ENCODE assay signal across 8 mouse cellular contexts in the genomic region with DNA sequence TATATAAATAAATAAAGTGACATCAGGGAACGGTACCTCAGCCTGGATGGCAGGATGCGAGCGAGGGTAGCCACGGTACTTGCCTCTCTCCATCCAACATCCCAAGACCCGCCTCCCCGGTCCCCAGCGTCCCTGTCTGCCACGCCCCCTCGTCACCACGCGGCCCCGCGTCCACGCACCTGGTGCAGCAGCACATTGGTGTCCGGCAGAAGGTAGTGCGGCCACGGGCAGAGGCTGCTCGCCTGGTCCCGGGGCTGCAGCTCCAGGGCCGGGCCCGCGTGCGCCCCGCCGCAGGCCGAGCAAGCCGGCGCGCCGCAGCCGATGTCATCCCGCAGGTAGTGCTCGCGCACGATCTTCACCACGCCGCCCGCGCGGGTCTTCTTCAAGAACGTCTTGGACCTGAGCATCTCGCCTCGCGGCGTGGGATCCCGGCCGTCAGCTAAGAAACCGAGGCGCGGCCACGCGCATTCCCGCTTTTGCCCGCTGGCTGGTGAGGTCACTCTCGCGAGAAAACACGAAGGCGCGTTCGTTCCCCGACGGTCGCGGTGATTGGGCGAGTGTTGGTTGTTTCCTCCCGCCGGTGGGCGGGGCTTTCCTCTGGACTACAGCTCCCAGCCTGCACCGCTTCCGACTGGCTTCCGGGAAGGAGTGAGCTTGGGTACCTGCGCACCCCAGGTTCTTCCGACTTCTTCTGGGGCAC. TPM values are rescaled to one million over a fixed set of nuclear protein-coding genes. Genes with fewer than 3 reads are reported as not detected.
A peak's percentile ranks its signal among the peaks of the same experiment; 100 is the strongest.
DNase-seq lines count a peak whose midpoint lies in the region; ATAC-seq and TF ChIP-seq lines count a peak whose summit lies in the region.

A gene (plus strand): TSS at position 158 of the 700 bp plus-strand sequence.
A gene (minus strand): TSS at position 504 of the 700 bp plus-strand sequence.

- H3K36me3 ChIP-seq in ES-Bruce4 (ENCODE audit: control insufficient read depth, insufficient read depth, low read length, poor library complexity, severe bottlenecking) = peaks cover 33% of the 10 kb centered on the region
- H3K36me3 ChIP-seq in forebrain, embryonic 13.5 days (ENCODE audit: poor library complexity, severe bottlenecking) = peaks cover 49% of the 10 kb centered on the region
- H3K36me3 ChIP-seq in liver, postnatal 0 days (replicated peaks; ENCODE audit: insufficient read depth, low read length) = peaks cover 31% of the 10 kb centered on the region
- peaks cover 22% of the 10 kb centered on the region for H3K36me3 ChIP-seq in neural tube, embryonic 14.5 days (ENCODE audit: control insufficient read depth, insufficient read depth, low read length)

- H3K4me3 ChIP-seq in ES-Bruce4 (ENCODE audit: low read depth, low read length) = peak within 1 kb of the TSS; percentile 88
- H3K4me3 ChIP-seq in forebrain, embryonic 13.5 days = peak within 1 kb of the TSS; percentile 97
- peak within 1 kb of the TSS; percentile 99 for H3K4me3 ChIP-seq in liver, postnatal 0 days (ENCODE audit: low read depth, low read length)
- peak within 1 kb of the TSS; percentile 97 for H3K4me3 ChIP-seq in neural tube, embryonic 14.5 days (ENCODE audit: low read depth, low read length)

- peak within 1 kb of the TSS; percentile 53 for H3K9ac ChIP-seq in ES-Bruce4 (ENCODE audit: low read depth, poor library complexity, severe bottlenecking)
- peak within 1 kb of the TSS; percentile 95 for H3K9ac ChIP-seq in forebrain, embryonic 13.5 days
- H3K9ac ChIP-seq in liver, postnatal 0 days (replicated peaks) = peak within 1 kb of the TSS; percentile 88
- H3K9ac ChIP-seq in neural tube, embryonic 14.5 days (replicated peaks; ENCODE audit: low read depth, low read length) = peak within 1 kb of the TSS; percentile 92

- no peak for TF ChIP-seq EP300 in ES-Bruce4 (IDR thresholded peaks at IDR 0.05; ENCODE audit: insufficient read depth, low read depth, low read length)
- peak; percentile 53; the same call in 1 of the 2 replicates for TF ChIP-seq EP300 in liver, postnatal 0 days (IDR thresholded peaks at IDR 0.05; ENCODE audit: low read depth)

- ATAC-seq in cerebellum, adult (ENCODE audit: insufficient number of reproducible peaks, low FRiP score, low TSS enrichment) = peak; percentile 98
- peak; percentile 100 for ATAC-seq in forebrain, embryonic 13.5 days
- peak; percentile 99 for ATAC-seq in liver, postnatal 0 days
- ATAC-seq in neural tube, embryonic 14.5 days (ENCODE audit: low read depth) = peak; percentile 100

- TF ChIP-seq POLR2A in ES-Bruce4 (IDR thresholded peaks at IDR 0.05; ENCODE audit: insufficient read depth, low read length) = peak; percentile 42

- no peaks in the 10 kb centered on the region for H3K4me1 ChIP-seq in ES-Bruce4 (ENCODE audit: control insufficient read depth, insufficient read depth, low read length)
- peaks cover 18% of the 10 kb centered on the region for H3K4me1 ChIP-seq in forebrain, embryonic 13.5 days
- H3K4me1 ChIP-seq in liver, postnatal 0 days (ENCODE audit: insufficient read depth) = peaks cover 8% of the 10 kb centered on the region
- H3K4me1 ChIP-seq in neural tube, embryonic 14.5 days (ENCODE audit: control insufficient read depth, insufficient read depth, low read length) = peaks cover 12% of the 10 kb centered on the region; the same call in 1 of the 2 replicates

- WGBS in forebrain, embryonic 13.5 days = under 1% methylated on average over 72 of the region's 73 CpGs
- WGBS in large intestine, adult 2 months = under 1% methylated on average over 73 of the region's 73 CpGs
- WGBS in liver, postnatal 0 days (ENCODE audit: insufficient replicate concordance) = under 1% methylated on average over 72 of the region's 73 CpGs
- under 1% methylated on average over 73 of the region's 73 CpGs for WGBS in neural tube, embryonic 14.5 days

- DNase-seq in heart, postnatal 10 days = peak; percentile 99 to 100
- peak; percentile 94 for DNase-seq in large intestine, adult 2 months (ENCODE audit: low read depth, low spot score)
- peak; percentile 100 for DNase-seq in liver, postnatal 0 days
- peak; percentile 99 for DNase-seq in testis, postnatal 10 days (ENCODE audit: low spot score)

- no peak for TF ChIP-seq CTCF in ES-Bruce4 (IDR thresholded peaks at IDR 0.05; ENCODE audit: low read depth, low read length)
- no peak for TF ChIP-seq CTCF in liver, postnatal 0 days (IDR thresholded peaks at IDR 0.05; ENCODE audit: low read depth)

- H3K27me3 ChIP-seq in ES-Bruce4 (ENCODE audit: control insufficient read depth, insufficient read depth, low read length, poor library complexity, severe bottlenecking) = no peaks in the 10 kb centered on the region
- H3K27me3 ChIP-seq in forebrain, embryonic 13.5 days = no peaks in the 10 kb centered on the region
- H3K27me3 ChIP-seq in liver, postnatal 0 days (ENCODE audit: insufficient read depth, low read length) = no peaks in the 10 kb centered on the region
- no peaks in the 10 kb centered on the region for H3K27me3 ChIP-seq in neural tube, embryonic 14.5 days (ENCODE audit: control insufficient read depth, insufficient read depth, low read length)

- no peaks in the 10 kb centered on the region for H3K9me3 ChIP-seq in ES-Bruce4 (replicated peaks; ENCODE audit: control insufficient read depth, insufficient read depth, low read length, poor library complexity, severe bottlenecking)
- H3K9me3 ChIP-seq in forebrain, embryonic 13.5 days (replicated peaks) = no peaks in the 10 kb centered on the region
- no peaks in the 10 kb centered on the region for H3K9me3 ChIP-seq in liver, postnatal 0 days (ENCODE audit: low read length)
- H3K9me3 ChIP-seq in neural tube, embryonic 14.5 days (ENCODE audit: control insufficient read depth, low read length) = no peaks in the 10 kb centered on the region

- intact Hi-C loops in heart, postnatal 10 days (cut with DNase I) = loop anchor here (5.0 kb wide), 1 partner anchor 52 kb away; a partner anchor contains a TSS

- peak within 1 kb of the TSS; percentile 83 for H3K4me2 ChIP-seq in forebrain, embryonic 13.5 days
- H3K4me2 ChIP-seq in liver, postnatal 0 days (ENCODE audit: low read depth, low read length) = peak within 1 kb of the TSS; percentile 95
- H3K4me2 ChIP-seq in neural tube, embryonic 14.5 days (ENCODE audit: low read depth, low read length) = peak within 1 kb of the TSS; percentile 66

- no peak within 1 kb of the TSS for H3K27ac ChIP-seq in ES-Bruce4 (ENCODE audit: insufficient read depth, low read length)
- H3K27ac ChIP-seq in forebrain, embryonic 13.5 days = peak within 1 kb of the TSS; percentile 70
- H3K27ac ChIP-seq in liver, postnatal 0 days (ENCODE audit: low read depth) = peak within 1 kb of the TSS; percentile 66
- peak within 1 kb of the TSS; percentile 83 for H3K27ac ChIP-seq in neural tube, embryonic 14.5 days (ENCODE audit: low read depth, low read length)

RNA-seq across cellular contexts. Expression of the first gene that starts in this region (rescaled TPM):
- polyA plus RNA-seq in ES-Bruce4 (2011; ENCODE audit: insufficient read depth, insufficient read length, low read depth, missing spikeins) = 25.3 and 26.7 TPM in 2 replicates
- polyA plus RNA-seq in forebrain, embryonic 13.5 days (2015; fragmentation: Nextera tagmentation; extraction: Ambion mirVana) = 21.2 and 21.6 TPM in 2 replicates
- 1 to 10 TPM; 7.7 to 9.2 TPM for total RNA-seq in heart, postnatal 10 days (2021)
- 0.73 and 1.4 TPM in 2 replicates for polyA plus RNA-seq in large intestine, adult 2 months (2012; rRNA removed)
- polyA plus RNA-seq in liver, postnatal 0 days (2015; fragmentation: Nextera tagmentation; extraction: Ambion mirVana) = 4.7 and 4.9 TPM in 2 replicates
- 19.3 and 22.1 TPM in 2 replicates for polyA plus RNA-seq in neural tube, embryonic 14.5 days (2014; fragmentation: Nextera tagmentation; extraction: Ambion mirVana)

RNA-seq across cellular contexts. Expression of the second gene that starts in this region (rescaled TPM):
- polyA plus RNA-seq in ES-Bruce4 (2011; ENCODE audit: insufficient read depth, insufficient read length, low read depth, missing spikeins) = 86.8 and 87.3 TPM in 2 replicates
- 24.8 and 29.8 TPM in 2 replicates for polyA plus RNA-seq in forebrain, embryonic 13.5 days (2015; fragmentation: Nextera tagmentation; extraction: Ambion mirVana)
- 10 to 100 TPM; 14.6 to 16.9 TPM for total RNA-seq in heart, postnatal 10 days (2021)
- 2.7 and 4.4 TPM in 2 replicates for polyA plus RNA-seq in large intestine, adult 2 months (2012; rRNA removed)
- polyA plus RNA-seq in liver, postnatal 0 days (2015; fragmentation: Nextera tagmentation; extraction: Ambion mirVana) = 7.1 and 7.5 TPM in 2 replicates
- 27.4 and 30.1 TPM in 2 replicates for polyA plus RNA-seq in neural tube, embryonic 14.5 days (2014; fragmentation: Nextera tagmentation; extraction: Ambion mirVana)
